Mouse (Mus musculus): ENCODE measurements around the gene Stat5a. TPM values are rescaled to one million over a fixed set of nuclear protein-coding genes. Genes with fewer than 3 reads are reported as not detected.

Stat5a gene
- total RNA-seq (2023), result 194 TPM

GRCm38 (mm10) chr11:100858935-100859578 is at the start of gene Stat5a:
TSS of gene Stat5a (plus strand) at chr11:100859351.

GRCm38 (mm10) chr11:100850038-100850777 is 8.9 kb upstream of the Stat5a start, which contains the start of gene Stat5b:
TSS of gene Stat5b (minus strand) at chr11:100850724.

Other genes with a start within 250 kb of the Stat5a start
- gene Nkiras2, start 240.1 kb upstream of the Stat5a start, total RNA-seq (2023), result 17.2 TPM
- gene Dnajc7, start 239.2 kb upstream of the Stat5a start, total RNA-seq (2023), result 344 TPM
- not detected for gene Zfp385c, start 166.9 kb upstream of the Stat5a start, total RNA-seq (2023)
- gene Dhx58, start 155.1 kb upstream of the Stat5a start, total RNA-seq (2023), result 13.7 TPM
- gene Kat2a, start 146.9 kb upstream of the Stat5a start, total RNA-seq (2023), result 36.4 TPM
- gene Hspb9, start 145.5 kb upstream of the Stat5a start, total RNA-seq (2023), result not detected
- gene Rab5c, start 121.1 kb upstream of the Stat5a start, total RNA-seq (2023), result 113 TPM
- 1.2 TPM for gene Kcnh4, start 99.4 kb upstream of the Stat5a start, total RNA-seq (2023)
- not detected for gene Hcrt, start 96.4 kb upstream of the Stat5a start, total RNA-seq (2023)
- gene Ghdc, start 88.4 kb upstream of the Stat5a start, total RNA-seq (2023), result 5.4 TPM
- gene Stat5b, start 8.6 kb upstream of the Stat5a start, total RNA-seq (2023), result 172 TPM
- gene Stat3, start 80.2 kb downstream of the Stat5a start, total RNA-seq (2023), result 380 TPM
- gene Cavin1, start 111.5 kb downstream of the Stat5a start, total RNA-seq (2023), result 0.15 TPM
- gene Atp6v0a1, start 150.1 kb downstream of the Stat5a start, total RNA-seq (2023), result 7.9 TPM
- 10.0 TPM for gene Naglu, start 210.7 kb downstream of the Stat5a start, total RNA-seq (2023)
- gene Hsd17b1, start 219.1 kb downstream of the Stat5a start, total RNA-seq (2023), result not detected
- gene Coasy, start 223.2 kb downstream of the Stat5a start, total RNA-seq (2023), result 11.0 TPM
- 31.3 TPM for gene Mlx, start 227.9 kb downstream of the Stat5a start, total RNA-seq (2023)
- 1.8 TPM for gene Psmc3ip, start 236.1 kb downstream of the Stat5a start, total RNA-seq (2023)